Mouse (Mus musculus) midbrain, embryonic 16.5 days (tissue): ENCODE measurements around the gene Aldh9a1. TPM values are rescaled to one million over a fixed set of nuclear protein-coding genes. Genes with fewer than 3 reads are reported as not detected.

Experiments used
- ATAC-seq: fragments of 200-750 bp; cut with Nextera tagmentation; 2 replicates; pipeline ENCODE4 v1.8.0; 2017; ENCODE audit warnings: moderate TSS enrichment
- H3K27ac ChIP-seq: fragments of 300-500 bp; sonication (generic); 2 replicates; pipeline ENCODE4 v1.5.1; 2014; ENCODE audit warnings: mild to moderate bottlenecking, low read length, mixed read lengths
- H3K27me3 ChIP-seq: fragments of 300-500 bp; sonication (generic); 2 replicates; pipeline ENCODE4 v1.6.1; 2014; ENCODE audit warnings: low read depth, low read length, mixed read lengths; ENCODE audit not compliant: control insufficient read depth, insufficient read depth
- H3K36me3 ChIP-seq: fragments of 300-500 bp; sonication (generic); 2 replicates; pipeline ENCODE4 v1.6.1; 2014; ENCODE audit warnings: mild to moderate bottlenecking, low read length, moderate library complexity, mixed read lengths; ENCODE audit not compliant: control insufficient read depth, insufficient read depth
- H3K4me1 ChIP-seq: fragments of 300-500 bp; sonication (generic); 2 replicates; pipeline ENCODE4 v1.6.1; 2014; ENCODE audit warnings: mild to moderate bottlenecking, low read length, mixed read lengths; ENCODE audit not compliant: control insufficient read depth, insufficient read depth
- H3K4me2 ChIP-seq: fragments of 300-500 bp; sonication (generic); 2 replicates; pipeline ENCODE4 v1.6.1; 2014; ENCODE audit warnings: mild to moderate bottlenecking, low read length, mixed read lengths
- H3K4me3 ChIP-seq: fragments of 300-500 bp; sonication (generic); 2 replicates; pipeline ENCODE4 v1.5.1; 2014; ENCODE audit warnings: low read depth, mild to moderate bottlenecking, low read length, moderate library complexity, mixed read lengths
- H3K9ac ChIP-seq: fragments of 300-500 bp; sonication (generic); 2 replicates; pipeline ENCODE4 v1.6.1; 2014; ENCODE audit warnings: low read depth, low read length, mixed read lengths
- H3K9me3 ChIP-seq: fragments of 300-500 bp; sonication (generic); replicated peaks from 2 replicates; pipeline ENCODE4 v1.6.1; 2014; ENCODE audit warnings: mild to moderate bottlenecking, low read length, mixed read lengths; ENCODE audit not compliant: control insufficient read depth, poor library complexity, severe bottlenecking
- WGBS: fragments of 180-500 bp; shearing (Covaris S2); extraction: QIAGEN DNeasy Blood & Tissue Kit; methylation state at CpG from one replicate; pipeline ENCODE4 v1.1.7; 2014; 5-methylcytosine and 5-hydroxymethylcytosine counted together
- polyA plus RNA-seq: library from polyadenylated mRNA; unstranded; fragments of >200 nt; fragmentation: Nextera tagmentation; extraction: Ambion mirVana; gene quantifications from 2 replicates; pipeline ENCODE4 v1.2.1, GENCODE M21; 2015

Gene Aldh9a1
- polyA plus RNA-seq, 1 experiment from 2014 or later, result 38.3 TPM

DNA sequence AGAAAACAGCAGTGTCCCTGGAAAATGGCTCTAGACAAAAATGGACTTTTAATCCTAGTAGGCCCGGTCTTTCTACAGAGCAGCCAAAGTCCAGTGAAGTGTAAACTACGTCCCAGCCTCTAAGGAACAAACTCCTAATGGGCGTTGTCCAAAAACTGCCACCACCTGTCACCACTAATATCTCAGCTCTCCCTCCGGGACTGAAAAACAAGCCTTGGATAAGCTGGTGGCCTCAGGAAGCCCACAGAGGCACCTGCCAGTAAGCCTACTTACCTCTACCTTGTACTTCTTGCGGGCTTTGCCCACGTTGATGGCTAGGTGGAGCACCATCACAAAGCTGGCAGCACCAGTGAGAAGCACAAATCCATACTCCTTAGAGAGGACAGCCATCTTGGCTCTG lies 28.2 kb downstream of the Aldh9a1 start:
- 75% methylated on average over 6 of the region's 6 CpGs for WGBS
- Histone ChIP-seq H3K4me1 (no peaks in the 10 kb centered on the region), H3K27ac (no peak overlapping the region), H3K9me3 (no peaks in the 10 kb centered on the region), H3K4me2 (no peak overlapping the region), H3K9ac (no peak overlapping the region), H3K36me3 (peaks cover 6% of the 10 kb centered on the region; the same call in 1 of the 2 replicates), H3K27me3 (no peaks in the 10 kb centered on the region), H3K4me3 (no peak overlapping the region)
- no peak for ATAC-seq

GRCm38 (mm10) chr1:167379751-167380150 lies 30.0 kb downstream of the Aldh9a1 start:
- Histone ChIP-seq H3K4me2 (no peak overlapping the region), H3K9me3 (no peaks in the 10 kb centered on the region), H3K9ac (no peak overlapping the region), H3K4me3 (no peak overlapping the region), H3K4me1 (no peaks in the 10 kb centered on the region), H3K27ac (no peak overlapping the region), H3K36me3 (0 out of 2 replicates have a peak, but pooled peaks cover 3% of the 10 kb centered on the region), H3K27me3 (no peaks in the 10 kb centered on the region)
- whole genome bisulfite sequencing, result 57% methylated on average over 5 of the region's 5 CpGs
- ATAC-seq, result no peak

GRCm38 (mm10) chr1:167380223-167380622 lies 30.4 kb downstream of the Aldh9a1 start:
- Histone ChIP-seq H3K27me3 (no peaks in the 10 kb centered on the region), H3K36me3 (0 out of 2 replicates have a peak, but pooled peaks cover 3% of the 10 kb centered on the region), H3K27ac (no peak overlapping the region), H3K4me1 (no peaks in the 10 kb centered on the region), H3K4me3 (no peak overlapping the region), H3K9me3 (no peaks in the 10 kb centered on the region), H3K9ac (no peak overlapping the region), H3K4me2 (no peak overlapping the region)
- WGBS, result 81% methylated on average over 2 of the region's 2 CpGs
- ATAC-seq, result no peak

DNA sequence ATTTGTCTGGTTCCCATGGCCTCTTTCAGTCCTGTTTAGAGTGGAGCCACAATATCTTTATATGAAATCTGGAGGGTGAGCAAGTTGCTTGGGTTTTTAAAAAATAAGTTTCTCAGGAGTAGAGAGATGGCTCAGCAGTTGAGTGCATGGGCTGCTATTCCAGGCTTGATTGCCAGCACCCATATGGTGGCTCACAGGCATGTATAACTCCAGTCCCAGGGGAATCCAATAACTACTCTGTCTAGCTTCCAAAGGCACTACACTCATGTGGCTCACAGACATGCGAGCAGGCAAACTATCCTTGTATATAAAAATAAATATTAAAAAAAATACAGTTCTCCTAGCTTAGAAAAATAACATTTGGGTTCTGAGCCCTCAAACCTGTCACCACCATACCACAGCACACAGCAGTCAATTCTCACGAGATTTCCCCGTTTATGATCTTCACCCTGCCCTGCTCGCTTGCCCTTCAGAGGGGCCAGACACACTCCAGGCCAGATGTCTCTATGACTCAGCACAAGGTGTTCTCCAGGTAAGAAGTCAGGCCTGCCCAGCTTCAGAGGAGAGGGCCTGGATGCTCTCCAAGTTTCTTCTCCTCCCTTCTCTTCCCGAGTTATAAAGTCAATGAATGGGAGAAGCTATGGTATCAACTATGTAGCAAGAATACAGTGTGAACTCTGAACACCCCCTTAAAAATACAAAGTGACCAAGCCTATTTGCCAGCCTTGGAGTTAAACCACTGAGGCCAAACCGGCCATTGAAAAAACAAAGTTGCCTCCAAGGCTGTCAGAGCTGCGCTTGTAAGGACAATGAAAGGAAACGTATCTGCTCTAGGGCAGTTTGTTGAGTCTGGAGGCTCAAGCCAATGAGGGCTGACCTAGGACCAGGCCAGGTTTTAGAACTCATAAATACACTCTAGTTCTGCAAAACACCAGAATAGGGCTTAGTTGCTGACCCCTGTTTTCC lies 31.5 kb downstream of the Aldh9a1 start:
- H3K4me2 ChIP-seq, result no peak overlapping the region
- no peaks in the 10 kb centered on the region for H3K9me3 ChIP-seq
- no peaks in the 10 kb centered on the region for H3K36me3 ChIP-seq
- WGBS, result 87% methylated on average over 8 of the region's 8 CpGs
- no peaks in the 10 kb centered on the region for H3K4me1 ChIP-seq
- H3K27ac ChIP-seq, result no peak overlapping the region
- no peak overlapping the region for H3K4me3 ChIP-seq
- H3K9ac ChIP-seq, result no peak overlapping the region
- no peaks in the 10 kb centered on the region for H3K27me3 ChIP-seq
- ATAC-seq, result no peak

DNA sequence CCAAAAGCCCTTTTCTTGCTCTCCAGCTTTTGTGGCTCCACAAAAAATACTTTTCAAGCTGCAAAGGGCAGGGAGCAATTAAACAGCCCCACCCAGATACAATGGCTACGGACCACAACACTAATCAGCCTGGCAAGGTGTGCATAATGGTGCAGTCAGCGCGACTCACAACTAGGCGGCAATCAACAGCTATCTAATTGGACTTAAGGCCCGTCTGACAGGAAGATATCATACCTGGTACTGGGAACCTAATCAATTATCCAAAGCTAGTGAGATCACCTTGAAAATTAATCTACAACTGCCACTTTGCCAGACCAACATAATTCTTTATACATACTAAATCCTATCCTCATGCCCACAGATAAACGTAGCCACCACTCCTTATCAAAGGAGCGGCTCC lies 32.5 kb downstream of the Aldh9a1 start:
- Histone ChIP-seq H3K4me2 (no peak overlapping the region), H3K27ac (no peak overlapping the region), H3K36me3 (no peaks in the 10 kb centered on the region), H3K9ac (no peak overlapping the region), H3K9me3 (no peaks in the 10 kb centered on the region), H3K4me3 (no peak overlapping the region), H3K4me1 (no peaks in the 10 kb centered on the region), H3K27me3 (no peaks in the 10 kb centered on the region)
- WGBS, result 90% methylated on average over 7 of the region's 7 CpGs
- ATAC-seq, result no peak

- no peak overlapping the region for H3K4me2 ChIP-seq
- no peak for ATAC-seq
- no peak overlapping the region for H3K4me3 ChIP-seq
- H3K9ac ChIP-seq, result no peak overlapping the region
- 79% methylated on average over 5 of the region's 5 CpGs for WGBS
- H3K9me3 ChIP-seq, result no peaks in the 10 kb centered on the region
- H3K36me3 ChIP-seq, result no peaks in the 10 kb centered on the region
- H3K4me1 ChIP-seq, result no peaks in the 10 kb centered on the region
- no peak overlapping the region for H3K27ac ChIP-seq
- H3K27me3 ChIP-seq, result no peaks in the 10 kb centered on the region
Measured at GRCm38 (mm10) chr1:167382763-167383162, 33.0 kb downstream of the Aldh9a1 start.

DNA sequence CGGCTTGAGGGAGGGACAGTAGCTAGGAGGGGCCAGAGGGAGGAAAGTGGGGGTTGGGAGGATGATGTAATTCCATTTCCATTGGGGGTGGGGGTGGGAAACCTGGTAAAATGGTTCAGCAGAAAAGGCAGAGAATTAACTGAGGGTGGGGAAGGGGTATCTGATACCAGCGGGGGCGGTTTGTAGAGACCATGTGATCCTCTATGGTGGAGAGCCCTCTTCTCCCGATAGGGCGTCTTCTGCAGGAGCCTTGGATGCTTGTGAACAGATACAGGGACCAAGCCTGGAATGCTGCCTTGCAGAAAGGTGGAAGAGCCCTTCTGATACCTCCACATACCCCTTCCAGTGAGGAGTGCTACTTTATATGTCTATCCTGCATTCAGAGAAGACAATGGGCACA lies 33.4 kb downstream of the Aldh9a1 start:
- Histone ChIP-seq H3K4me2 (no peak overlapping the region), H3K4me1 (no peaks in the 10 kb centered on the region), H3K27me3 (no peaks in the 10 kb centered on the region), H3K4me3 (no peak overlapping the region), H3K9ac (no peak overlapping the region), H3K9me3 (no peaks in the 10 kb centered on the region), H3K27ac (no peak overlapping the region), H3K36me3 (no peaks in the 10 kb centered on the region)
- WGBS, result 80% methylated on average over 5 of the region's 5 CpGs
- ATAC-seq, result no peak

DNA sequence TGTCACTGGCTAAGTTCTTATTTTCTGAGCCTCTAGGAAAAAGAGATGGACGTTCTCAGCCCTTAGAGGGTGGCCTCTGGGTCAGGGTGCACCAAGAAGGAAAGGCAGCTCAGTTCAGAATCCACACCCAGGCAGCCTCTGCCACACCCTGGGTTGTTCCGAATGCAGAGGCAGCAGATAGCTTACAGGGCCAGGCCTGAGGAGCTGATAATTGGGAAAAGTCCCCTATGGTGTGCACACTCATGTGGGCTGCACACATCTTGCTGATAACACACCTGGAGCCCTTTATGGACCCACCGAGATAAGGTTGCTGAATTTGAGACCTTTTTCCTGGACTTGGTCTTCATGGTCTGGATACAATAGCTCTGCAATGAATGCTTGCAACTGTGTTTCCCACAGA lies 34.4 kb downstream of the Aldh9a1 start:
- H3K36me3 ChIP-seq, result no peaks in the 10 kb centered on the region
- H3K27ac ChIP-seq, result no peak overlapping the region
- no peaks in the 10 kb centered on the region for H3K9me3 ChIP-seq
- WGBS, result 82% methylated on average over 3 of the region's 3 CpGs
- H3K4me3 ChIP-seq, result no peak overlapping the region
- H3K4me1 ChIP-seq, result no peaks in the 10 kb centered on the region
- H3K9ac ChIP-seq, result no peak overlapping the region
- no peaks in the 10 kb centered on the region for H3K27me3 ChIP-seq
- no peak for ATAC-seq
- H3K4me2 ChIP-seq, result no peak overlapping the region

GRCm38 (mm10) chr1:167385211-167385610 lies 35.4 kb downstream of the Aldh9a1 start:
- H3K27me3 ChIP-seq, result no peaks in the 10 kb centered on the region
- no peaks in the 10 kb centered on the region for H3K9me3 ChIP-seq
- no peaks in the 10 kb centered on the region for H3K36me3 ChIP-seq
- H3K9ac ChIP-seq, result no peak overlapping the region
- 89% methylated on average over 2 of the region's 2 CpGs for WGBS
- ATAC-seq, result no peak
- no peaks in the 10 kb centered on the region for H3K4me1 ChIP-seq
- H3K27ac ChIP-seq, result no peak overlapping the region
- no peak overlapping the region for H3K4me2 ChIP-seq
- no peak overlapping the region for H3K4me3 ChIP-seq
